Mouse (Mus musculus) heart, postnatal 0 days (tissue): ENCODE results near the gene Tfap4. TPM values are rescaled to one million over a fixed set of nuclear protein-coding genes. Genes with fewer than 3 reads are reported as not detected.

Experiments used
- ATAC-seq: fragments of 200-750 bp; cut with Nextera tagmentation; 2 replicates; pipeline ENCODE4 v1.8.0; 2017; ENCODE audit warnings: low read depth, moderate number of reproducible peaks, moderate library complexity; ENCODE audit not compliant: insufficient read depth
- DNase-seq: peaks from one replicate; pipeline ENCODE4 v3.0.0-alpha.2; 2016; ENCODE audit warnings: low spot score
- H3K27ac ChIP-seq: fragments of 300-500 bp; sonication (generic); 2 replicates; pipeline ENCODE4 v1.5.1; 2014; ENCODE audit warnings: low read depth, mild to moderate bottlenecking
- H3K27me3 ChIP-seq: fragments of 300-500 bp; sonication (generic); 2 replicates; pipeline ENCODE4 v1.6.1; 2014; ENCODE audit warnings: low read length, mixed read lengths; ENCODE audit not compliant: control insufficient read depth, insufficient read depth
- H3K36me3 ChIP-seq: fragments of 300-500 bp; sonication (generic); replicated peaks from 2 replicates; pipeline ENCODE4 v1.6.1; 2014; ENCODE audit warnings: low read length, mixed read lengths; ENCODE audit not compliant: control insufficient read depth, insufficient read depth
- H3K4me1 ChIP-seq: fragments of 300-500 bp; sonication (generic); 2 replicates; pipeline ENCODE4 v1.6.1; 2014; ENCODE audit warnings: antibody characterized with exemption; ENCODE audit not compliant: control insufficient read depth, insufficient read depth
- H3K4me2 ChIP-seq: fragments of 300-500 bp; sonication (generic); 2 replicates; pipeline ENCODE4 v1.6.1; 2014; ENCODE audit warnings: low read depth, mild to moderate bottlenecking, low read length, moderate library complexity
- H3K4me3 ChIP-seq: fragments of 300-500 bp; sonication (generic); 2 replicates; pipeline ENCODE4 v1.5.1; 2014; ENCODE audit warnings: low read depth, low read length
- H3K9ac ChIP-seq: fragments of 300-500 bp; sonication (generic); replicated peaks from 2 replicates; pipeline ENCODE4 v1.6.1; 2014; ENCODE audit warnings: low read depth, low read length, mixed read lengths
- H3K9me3 ChIP-seq: fragments of 300-500 bp; sonication (generic); replicated peaks from 2 replicates; pipeline ENCODE4 v1.6.1; 2016; ENCODE audit warnings: low read length; ENCODE audit not compliant: control insufficient read depth
- CTCF ChIP-seq: IDR thresholded peaks from 2 replicates; pipeline ENCODE4 v1.5.1; 2016; ENCODE audit warnings: antibody characterized with exemption, control low read depth, low read depth
- EP300 ChIP-seq: IDR thresholded peaks from 2 replicates; pipeline ENCODE4 v1.6.1; 2016; ENCODE audit warnings: antibody characterized with exemption, low read depth
- WGBS: fragments of 180-500 bp; shearing (Covaris S2); extraction: QIAGEN DNeasy Blood & Tissue Kit; methylation state at CpG from one replicate; pipeline ENCODE4 v1.1.7; 2014; 5-methylcytosine and 5-hydroxymethylcytosine counted together
- polyA plus RNA-seq: library from polyadenylated mRNA; unstranded; fragments of >200 nt; fragmentation: Nextera tagmentation; extraction: Ambion mirVana; gene quantifications from 2 replicates; pipeline ENCODE4 v1.2.1, GENCODE M21; 2015
- total RNA-seq: library from RNA; depleted of rRNA; stranded (reverse); fragments of >200 nt; gene quantifications from 2 replicates; pipeline ENCODE4 v1.2.3, GENCODE M21; 2014; ENCODE audit warnings: low replicate concordance

Gene Tfap4
- total and polyA plus RNA-seq, 2 experiments from 2014 or later, result 2.9 to 6.3 TPM

DNA sequence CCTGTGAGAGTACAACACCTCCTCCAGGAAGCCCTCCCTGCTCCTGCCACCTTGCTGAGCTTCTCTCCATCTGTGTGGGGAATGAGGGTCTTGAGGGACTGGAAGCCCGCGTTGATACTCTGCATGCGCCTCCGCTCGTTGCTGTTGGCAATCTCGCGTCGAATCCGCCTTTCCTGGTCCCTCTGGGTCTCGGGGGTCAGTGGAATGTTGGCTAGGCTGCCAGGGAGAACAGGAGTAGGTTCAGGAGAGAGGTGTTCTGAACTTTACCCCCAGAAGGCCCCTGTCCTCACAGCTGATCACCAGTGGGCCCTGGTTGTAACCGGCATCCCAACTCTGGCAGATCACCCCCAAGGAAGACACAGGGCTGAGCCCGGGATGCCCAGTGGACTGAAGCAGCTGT, 7.8 kb downstream of the Tfap4 start:
- ATAC-seq (no peak), DNase-seq (no peak)
- H3K27ac ChIP-seq, result no peak overlapping the region
- no peak overlapping the region for H3K9ac ChIP-seq
- TF ChIP-seq CTCF, result no peak
- TF ChIP-seq EP300, result no peak
- 0 out of 2 replicates have a peak, but pooled peaks cover 5% of the 10 kb centered on the region for H3K4me1 ChIP-seq
- no peaks in the 10 kb centered on the region for H3K9me3 ChIP-seq
- H3K4me3 ChIP-seq, result no peak overlapping the region
- 84% methylated on average over 12 of the region's 12 CpGs for WGBS
- H3K4me2 ChIP-seq, result no peak overlapping the region
- H3K36me3 ChIP-seq, result peaks cover 13% of the 10 kb centered on the region
- H3K27me3 ChIP-seq, result no peaks in the 10 kb centered on the region

DNA sequence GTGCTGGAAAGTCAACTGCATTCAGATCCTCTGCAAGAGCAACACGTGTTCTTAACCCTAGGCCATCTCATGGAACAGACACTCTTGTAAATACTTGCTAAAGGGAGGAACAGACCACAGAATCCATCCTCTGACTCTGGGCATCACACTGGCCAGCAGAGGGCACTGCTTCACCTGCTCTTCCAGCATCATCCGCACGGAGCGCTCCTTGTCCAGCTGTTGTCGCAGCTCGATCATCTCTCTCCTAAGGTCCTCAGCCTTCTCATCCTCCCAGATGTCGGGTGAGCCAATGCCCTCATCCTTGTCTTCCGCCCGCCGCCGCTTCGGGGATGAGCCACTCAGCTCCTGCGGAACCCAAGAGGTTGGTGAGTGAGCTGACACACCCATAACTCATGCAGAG, 8.6 kb downstream of the Tfap4 start:
- peak; percentile 99 for TF ChIP-seq CTCF
- no peak for TF ChIP-seq EP300
- Histone ChIP-seq H3K4me1 (0 out of 2 replicates have a peak, but pooled peaks cover 5% of the 10 kb centered on the region), H3K9ac (no peak overlapping the region), H3K27me3 (no peaks in the 10 kb centered on the region), H3K4me2 (no peak overlapping the region), H3K27ac (no peak overlapping the region), H3K4me3 (no peak overlapping the region), H3K36me3 (peaks cover 18% of the 10 kb centered on the region), H3K9me3 (no peaks in the 10 kb centered on the region)
- 33% methylated on average over 13 of the region's 13 CpGs for WGBS
- ATAC-seq (peak; percentile 67; the same call in 1 of the 2 replicates), DNase-seq (peak; percentile 71)

DNA sequence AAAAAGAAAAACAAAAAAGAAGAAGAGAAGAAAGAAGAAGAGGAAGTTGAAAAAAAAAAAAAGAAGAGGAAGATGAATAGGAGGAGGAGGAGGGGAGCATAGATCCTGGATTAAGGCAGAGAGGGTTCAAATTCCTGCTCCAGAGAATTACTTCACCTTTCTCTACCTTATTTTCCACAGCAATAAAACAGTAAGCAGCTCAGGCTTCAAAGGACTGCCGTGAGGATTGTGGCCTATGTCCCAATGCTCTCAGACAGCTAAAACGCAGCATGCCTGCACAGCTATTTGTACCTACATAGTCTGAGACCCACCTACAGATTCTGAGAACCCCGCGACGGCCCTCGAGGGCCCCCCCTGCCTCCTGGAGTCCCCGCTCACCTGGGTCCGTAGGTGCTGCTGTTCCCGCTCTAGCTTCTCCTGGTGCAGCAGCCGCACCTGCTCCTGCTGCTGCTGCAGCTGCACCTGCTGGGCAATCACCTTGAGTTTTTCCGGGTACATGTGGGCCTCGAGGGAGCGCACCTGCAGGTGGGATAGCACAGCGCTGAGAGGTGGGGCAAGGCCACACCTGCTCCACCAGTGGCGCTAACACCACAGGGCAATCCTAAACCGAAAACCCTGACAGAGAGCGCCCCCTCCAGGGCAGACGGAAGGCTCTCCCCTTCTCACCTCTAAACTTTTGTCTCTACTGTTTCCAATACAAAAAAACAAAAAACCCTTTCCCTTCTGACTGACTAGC, 10.5 kb downstream of the Tfap4 start:
- no peak for ATAC-seq
- WGBS, result 91% methylated on average over 18 of the region's 18 CpGs
- TF ChIP-seq EP300 (no peak), CTCF (no peak)

DNA sequence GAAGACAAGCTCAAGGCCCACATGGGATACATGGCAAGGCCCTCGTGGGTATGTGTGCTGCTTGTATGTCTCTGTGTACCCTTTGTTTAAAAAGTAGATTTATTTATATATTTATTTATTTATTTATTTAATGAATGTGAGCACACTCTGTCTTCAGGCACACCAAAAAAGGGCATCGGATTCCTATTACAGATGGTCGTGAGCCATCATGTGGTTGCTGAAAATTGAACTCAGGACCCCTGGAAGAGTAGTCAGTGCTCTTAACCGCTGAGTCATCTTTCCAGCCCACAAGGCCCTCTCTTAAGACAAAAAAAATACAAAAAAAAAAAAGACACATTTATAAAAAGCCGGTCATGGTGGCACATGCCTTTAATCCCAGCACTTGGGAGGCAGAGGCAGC, 12.0 kb downstream of the Tfap4 start:
- H3K9me3 ChIP-seq, result no peaks in the 10 kb centered on the region
- no peak overlapping the region for H3K27ac ChIP-seq
- H3K4me2 ChIP-seq, result no peak overlapping the region
- H3K9ac ChIP-seq, result no peak overlapping the region
- WGBS, result 91% methylated on average over 5 of the region's 5 CpGs
- ATAC-seq (no peak), DNase-seq (no peak)
- TF ChIP-seq EP300 (no peak), CTCF (no peak)
- H3K4me1 ChIP-seq, result 0 out of 2 replicates have a peak, but pooled peaks cover 1% of the 10 kb centered on the region
- H3K36me3 ChIP-seq, result peaks cover 31% of the 10 kb centered on the region
- H3K27me3 ChIP-seq, result no peaks in the 10 kb centered on the region
- no peak overlapping the region for H3K4me3 ChIP-seq

More for the DNA sequence above, 10.5 kb downstream of the Tfap4 start:
- Histone ChIP-seq H3K9me3 (no peaks in the 10 kb centered on the region), H3K27ac (no peak overlapping the region), H3K4me1 (0 out of 2 replicates have a peak, but pooled peaks cover 5% of the 10 kb centered on the region), H3K4me3 (no peak overlapping the region), H3K36me3 (peaks cover 31% of the 10 kb centered on the region), H3K27me3 (no peaks in the 10 kb centered on the region), H3K4me2 (no peak overlapping the region), H3K9ac (no peak overlapping the region)
- no peak for DNase-seq

DNA sequence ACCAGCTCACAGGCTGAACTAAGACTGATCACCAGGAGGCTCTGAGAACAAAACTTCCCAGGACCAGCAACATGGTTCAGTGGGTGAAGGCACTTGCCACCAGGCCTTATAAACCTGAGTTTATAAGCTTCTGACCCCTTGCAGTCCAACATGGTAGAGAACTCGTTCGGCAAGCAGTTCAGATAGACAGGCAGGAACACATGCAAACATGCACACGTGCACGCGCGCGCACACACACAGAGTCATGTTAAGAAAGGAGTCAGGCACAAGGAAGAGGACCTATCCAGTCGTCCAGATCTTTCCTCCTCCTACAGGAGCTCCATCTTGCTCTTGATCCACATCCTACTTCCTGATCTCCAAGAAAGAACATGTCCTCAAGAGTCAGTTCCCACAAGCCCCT, 12.8 kb downstream of the Tfap4 start:
- H3K36me3 ChIP-seq, result peaks cover 31% of the 10 kb centered on the region
- H3K9ac ChIP-seq, result no peak overlapping the region
- no peak for DNase-seq
- H3K9me3 ChIP-seq, result no peaks in the 10 kb centered on the region
- H3K4me3 ChIP-seq, result no peak overlapping the region
- H3K27me3 ChIP-seq, result no peaks in the 10 kb centered on the region
- H3K27ac ChIP-seq, result no peak overlapping the region
- H3K4me1 ChIP-seq, result peaks cover 4% of the 10 kb centered on the region; the same call in 1 of the 2 replicates
- TF ChIP-seq EP300, result no peak
- no peak for TF ChIP-seq CTCF
- WGBS, result 93% methylated on average over 8 of the region's 8 CpGs
- no peak for ATAC-seq
- no peak overlapping the region for H3K4me2 ChIP-seq

DNA sequence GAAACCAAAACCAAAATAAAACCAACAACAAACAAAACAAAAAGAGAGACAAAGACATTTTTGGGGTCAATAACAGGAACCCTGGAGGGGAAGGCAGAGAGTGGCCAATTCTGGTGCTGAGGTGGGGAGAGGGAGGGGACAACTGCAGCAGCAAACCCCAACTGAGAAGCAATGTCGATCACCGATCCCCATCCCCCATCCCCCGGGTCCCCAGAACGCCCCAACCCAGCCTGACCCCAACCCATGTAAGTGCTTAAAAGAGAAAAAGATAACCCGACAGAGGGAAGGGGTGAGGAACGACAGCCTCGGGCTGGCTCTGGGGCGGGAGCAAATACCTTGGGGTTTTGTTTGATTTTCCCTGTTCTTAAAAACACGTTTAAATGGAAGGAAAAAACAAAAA, 14.8 kb downstream of the Tfap4 start:
- TF ChIP-seq EP300, result no peak
- no peak for TF ChIP-seq CTCF
- no peak for DNase-seq
- Histone ChIP-seq H3K4me3 (no peak overlapping the region), H3K4me1 (peaks cover 4% of the 10 kb centered on the region; the same call in 1 of the 2 replicates), H3K27ac (no peak overlapping the region), H3K4me2 (no peak overlapping the region), H3K9ac (no peak overlapping the region), H3K36me3 (peaks cover 31% of the 10 kb centered on the region), H3K9me3 (no peaks in the 10 kb centered on the region), H3K27me3 (no peaks in the 10 kb centered on the region)
- WGBS, result 68% methylated on average over 9 of the region's 9 CpGs
- no peak for ATAC-seq
